Mouse (Mus musculus) kidney, adult 9 months (tissue): ENCODE measurements around the gene Vmn1r194.
"Not testable (repeated sequence)": the region's sequence is repeated elsewhere in the genome, so short reads cannot be mapped to it uniquely, and the experiment has no call there.

ENCODE experiments used
- DNase-seq: peaks from one replicate; pipeline ENCODE4 v3.0.0; 2022

The Vmn1r194 gene

DNA sequence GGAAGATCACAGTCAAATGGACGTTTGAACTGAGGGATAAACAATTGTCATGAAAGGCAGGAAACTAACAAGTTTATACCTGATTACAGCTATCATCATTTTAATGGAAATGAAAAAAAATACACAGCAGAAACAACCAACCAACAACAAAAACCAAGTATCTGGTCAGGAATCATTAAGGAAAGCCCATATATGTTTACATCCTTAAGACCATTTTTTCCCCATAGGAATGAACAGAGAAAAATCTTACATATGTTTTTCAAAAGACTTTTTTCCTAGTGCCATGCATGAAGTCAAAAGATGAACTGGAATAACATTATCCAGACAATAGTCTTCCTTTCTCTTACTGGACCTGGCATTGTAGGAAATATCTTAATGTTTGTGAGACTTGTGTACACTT lies at the start of gene Vmn1r194:
Gene Vmn1r194, plus strand, starts transcription at position 301 of the 400 bp plus-strand sequence.
- no peak for DNase-seq

GRCm38 (mm10) chr13:22223060-22223459 lies 21.0 kb upstream of the Vmn1r194 start, which contains the start of gene Vmn1r193:
Vmn1r193 (minus strand) TSS chr13:22223160.
- DNase-seq, result not testable (repeated sequence)

DNA sequence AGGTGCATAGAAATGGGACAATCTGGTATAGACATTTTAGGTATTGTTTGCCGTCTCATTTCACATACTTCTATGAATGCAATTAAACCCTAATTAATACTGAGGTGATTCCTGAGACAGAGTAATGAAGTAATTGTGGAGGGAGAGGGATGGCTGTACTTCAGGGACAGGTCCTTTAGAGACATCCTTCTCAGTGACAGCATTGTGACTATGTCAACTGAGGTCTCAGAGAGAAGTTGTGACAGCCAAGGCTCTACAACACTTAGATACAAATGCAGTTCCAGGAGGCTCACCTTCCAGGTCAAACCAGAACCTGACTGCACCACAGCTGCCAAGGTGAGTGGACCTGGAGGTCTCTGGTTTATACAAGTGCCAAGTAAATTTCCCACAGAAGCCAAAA lies 26.2 kb downstream of the Vmn1r194 start, which contains the start of gene Vmn1r195:
Gene Vmn1r195, plus strand, starts transcription at position 301 of the 400 bp plus-strand sequence.
- DNase-seq, result not testable (repeated sequence)

DNA sequence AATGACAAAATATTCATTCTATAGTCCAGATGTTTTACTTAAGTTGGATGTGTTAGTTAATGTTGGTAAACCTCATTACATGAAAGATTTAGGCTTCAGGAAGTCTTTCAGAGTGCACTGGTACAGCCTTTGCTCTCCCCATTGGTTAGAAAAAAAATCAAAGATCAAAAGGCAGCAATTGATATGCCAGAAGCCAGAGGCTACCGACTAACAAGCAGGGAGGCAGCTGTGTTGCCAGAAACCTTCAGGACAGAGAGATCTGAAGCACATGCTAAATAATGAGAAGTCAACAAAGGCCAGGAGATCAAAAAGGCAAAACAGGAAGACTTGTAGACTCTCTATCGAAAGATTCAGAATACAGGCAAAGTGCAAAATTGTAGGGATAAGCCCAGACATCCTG lies 27.7 kb downstream of the Vmn1r194 start:
- DNase-seq, result no peak

GRCm38 (mm10) chr13:22284578-22284977 lies 40.6 kb downstream of the Vmn1r194 start:
- DNase-seq, result no peak

GRCm38 (mm10) chr13:22289620-22290019 lies 45.6 kb downstream of the Vmn1r194 start, which contains the start of gene Vmn1r196:
Vmn1r196 (plus strand) TSS chr13:22289920.
- no peak for DNase-seq
